Mouse (Mus musculus) forebrain, embryonic 16.5 days (tissue): ENCODE results near the gene Tubb4b. TPM values are rescaled to one million over a fixed set of nuclear protein-coding genes. Genes with fewer than 3 reads are reported as not detected.

ENCODE experiments used
- ATAC-seq: fragments of 200-750 bp; cut with Nextera tagmentation; 2 replicates; pipeline ENCODE4 v1.8.0; 2017; ENCODE audit warnings: mild to moderate bottlenecking, moderate library complexity
- H3K27ac ChIP-seq: fragments of 300-500 bp; sonication (generic); 2 replicates; pipeline ENCODE4 v1.5.1; 2014; ENCODE audit warnings: low read length, control low read depth
- H3K27me3 ChIP-seq: fragments of 300-500 bp; sonication (generic); replicated peaks from 2 replicates; pipeline ENCODE4 v1.6.1; 2014; ENCODE audit warnings: low read length; ENCODE audit not compliant: control insufficient read depth, insufficient read depth
- H3K36me3 ChIP-seq: fragments of 300-500 bp; sonication (generic); 2 replicates; pipeline ENCODE4 v1.6.1; 2014; ENCODE audit not compliant: control insufficient read depth, insufficient read depth
- H3K4me1 ChIP-seq: fragments of 300-500 bp; sonication (generic); replicated peaks from 2 replicates; pipeline ENCODE4 v1.6.1; 2014; ENCODE audit warnings: low read length; ENCODE audit not compliant: control insufficient read depth, insufficient read depth
- H3K4me2 ChIP-seq: fragments of 300-500 bp; sonication (generic); 2 replicates; pipeline ENCODE4 v1.6.1; 2014; ENCODE audit warnings: mild to moderate bottlenecking, low read length, control low read depth
- H3K4me3 ChIP-seq: fragments of 300-500 bp; sonication (generic); replicated peaks from 2 replicates; pipeline ENCODE4 v1.5.1; 2014; ENCODE audit warnings: mild to moderate bottlenecking, low read length, control low read depth
- H3K9ac ChIP-seq: fragments of 300-500 bp; sonication (generic); replicated peaks from 2 replicates; pipeline ENCODE4 v1.6.1; 2014; ENCODE audit warnings: low read depth, low read length, control low read depth
- H3K9me3 ChIP-seq: fragments of 300-500 bp; sonication (generic); 2 replicates; pipeline ENCODE4 v1.6.1; 2016; ENCODE audit warnings: low read length; ENCODE audit not compliant: control insufficient read depth
- WGBS: fragments of 180-500 bp; shearing (Covaris S2); extraction: QIAGEN DNeasy Blood & Tissue Kit; methylation state at CpG from one replicate; pipeline ENCODE4 v1.1.7; 2014; 5-methylcytosine and 5-hydroxymethylcytosine counted together
- polyA plus RNA-seq: library from polyadenylated mRNA; unstranded; fragments of >200 nt; fragmentation: Nextera tagmentation; extraction: Ambion mirVana; gene quantifications from 2 replicates; pipeline ENCODE4 v1.2.1, GENCODE M21; 2015

The Tubb4b gene
- polyA plus RNA-seq, 1 experiment from 2014 or later: 394 TPM

- H3K4me1 ChIP-seq: peaks cover 8% of the 10 kb centered on the region
- no peaks in the 10 kb centered on the region for H3K9me3 ChIP-seq
- no peak for ATAC-seq
- no peak overlapping the region for H3K4me2 ChIP-seq
- peaks cover 2% of the 10 kb centered on the region; the same call in 1 of the 2 replicates for H3K27me3 ChIP-seq
- H3K9ac ChIP-seq: no peak overlapping the region
- no peak overlapping the region for H3K27ac ChIP-seq
- no peaks in the 10 kb centered on the region for H3K36me3 ChIP-seq
- no peak overlapping the region for H3K4me3 ChIP-seq
- WGBS: 80% methylated on average over 5 of the region's 5 CpGs
These were observed 5.1 kb upstream of the Tubb4b start for GRCm38 (mm10) chr2:25229582-25229981.

GRCm38 (mm10) chr2:25228995-25229530 is 4.6 kb upstream of the Tubb4b start:
- WGBS: 69% methylated on average over 6 of the region's 6 CpGs

GRCm38 (mm10) chr2:25228431-25228889 is 4.0 kb upstream of the Tubb4b start:
- ATAC-seq: no peak
- H3K9ac ChIP-seq: 0 out of 2 replicates have a peak overlapping the region, but pooled peaks have one; percentile 9

More at GRCm38 (mm10) chr2:25228995-25229530, 4.6 kb upstream of the Tubb4b start:
- Histone ChIP-seq H3K27me3 (no peaks in the 10 kb centered on the region), H3K36me3 (no peaks in the 10 kb centered on the region), H3K4me1 (peaks cover 8% of the 10 kb centered on the region), H3K27ac (no peak overlapping the region), H3K4me3 (no peak overlapping the region), H3K4me2 (no peak overlapping the region), H3K9ac (no peak overlapping the region), H3K9me3 (no peaks in the 10 kb centered on the region)
- ATAC-seq: no peak

DNA sequence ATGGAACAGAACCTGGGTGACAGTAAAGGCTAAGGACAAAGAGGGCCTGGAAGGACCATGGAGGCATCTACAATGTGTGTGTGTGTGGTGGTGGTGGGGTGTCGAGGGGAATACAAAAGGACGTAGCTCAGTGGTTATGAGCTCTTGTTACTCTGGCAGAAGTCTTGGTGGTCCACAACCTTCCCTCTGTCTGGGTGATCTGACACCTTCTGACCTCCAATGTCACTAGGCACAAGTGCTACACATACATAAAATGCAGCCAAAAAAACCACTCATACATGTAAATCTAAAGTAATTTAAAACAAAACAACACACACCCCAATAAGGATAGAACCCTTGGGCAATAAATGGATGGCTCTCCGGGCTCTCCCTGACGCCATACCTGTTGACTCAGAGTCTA is 2.9 kb upstream of the Tubb4b start:
- Histone ChIP-seq H3K4me2 (no peak overlapping the region), H3K9ac (no peak overlapping the region), H3K4me1 (peaks cover 17% of the 10 kb centered on the region), H3K9me3 (no peaks in the 10 kb centered on the region), H3K4me3 (no peak overlapping the region), H3K27ac (no peak overlapping the region), H3K27me3 (no peaks in the 10 kb centered on the region), H3K36me3 (no peaks in the 10 kb centered on the region)
- no peak for ATAC-seq
- WGBS: 93% methylated on average over 4 of the region's 4 CpGs

More at GRCm38 (mm10) chr2:25228431-25228889, 4.0 kb upstream of the Tubb4b start:
- no peaks in the 10 kb centered on the region for H3K27me3 ChIP-seq
- WGBS: 0% methylated on average over 7 of the region's 7 CpGs
- no peak overlapping the region for H3K4me3 ChIP-seq
- H3K27ac ChIP-seq: peak overlapping the region; percentile 46; the same call in 1 of the 2 replicates
- no peaks in the 10 kb centered on the region for H3K36me3 ChIP-seq
- H3K4me2 ChIP-seq: peak overlapping the region; percentile 40
- H3K9me3 ChIP-seq: no peaks in the 10 kb centered on the region
- peaks cover 12% of the 10 kb centered on the region for H3K4me1 ChIP-seq

GRCm38 (mm10) chr2:25226864-25227263 is 2.4 kb upstream of the Tubb4b start:
- no peak for ATAC-seq
- no peaks in the 10 kb centered on the region for H3K36me3 ChIP-seq
- H3K27me3 ChIP-seq: no peaks in the 10 kb centered on the region
- no peaks in the 10 kb centered on the region for H3K9me3 ChIP-seq
- no peak overlapping the region for H3K27ac ChIP-seq
- H3K4me3 ChIP-seq: no peak overlapping the region
- no peak overlapping the region for H3K9ac ChIP-seq
- no peak overlapping the region for H3K4me2 ChIP-seq
- 79% methylated on average over 5 of the region's 5 CpGs for WGBS
- H3K4me1 ChIP-seq: peaks cover 17% of the 10 kb centered on the region

- peak overlapping the region; percentile 52; the same call in 1 of the 2 replicates for H3K4me2 ChIP-seq
- no peaks in the 10 kb centered on the region for H3K36me3 ChIP-seq
- no peak overlapping the region for H3K4me3 ChIP-seq
- no peaks in the 10 kb centered on the region for H3K9me3 ChIP-seq
- peaks cover 17% of the 10 kb centered on the region for H3K4me1 ChIP-seq
- H3K27ac ChIP-seq: peak overlapping the region; percentile 98; the same call in 1 of the 2 replicates
- WGBS: 72% methylated on average over 8 of the region's 8 CpGs
- no peak overlapping the region; the same call in 1 of the 2 replicates for H3K9ac ChIP-seq
- no peaks in the 10 kb centered on the region for H3K27me3 ChIP-seq
- no peak for ATAC-seq
These were observed 1.4 kb upstream of the Tubb4b start for GRCm38 (mm10) chr2:25225811-25226379.

DNA sequence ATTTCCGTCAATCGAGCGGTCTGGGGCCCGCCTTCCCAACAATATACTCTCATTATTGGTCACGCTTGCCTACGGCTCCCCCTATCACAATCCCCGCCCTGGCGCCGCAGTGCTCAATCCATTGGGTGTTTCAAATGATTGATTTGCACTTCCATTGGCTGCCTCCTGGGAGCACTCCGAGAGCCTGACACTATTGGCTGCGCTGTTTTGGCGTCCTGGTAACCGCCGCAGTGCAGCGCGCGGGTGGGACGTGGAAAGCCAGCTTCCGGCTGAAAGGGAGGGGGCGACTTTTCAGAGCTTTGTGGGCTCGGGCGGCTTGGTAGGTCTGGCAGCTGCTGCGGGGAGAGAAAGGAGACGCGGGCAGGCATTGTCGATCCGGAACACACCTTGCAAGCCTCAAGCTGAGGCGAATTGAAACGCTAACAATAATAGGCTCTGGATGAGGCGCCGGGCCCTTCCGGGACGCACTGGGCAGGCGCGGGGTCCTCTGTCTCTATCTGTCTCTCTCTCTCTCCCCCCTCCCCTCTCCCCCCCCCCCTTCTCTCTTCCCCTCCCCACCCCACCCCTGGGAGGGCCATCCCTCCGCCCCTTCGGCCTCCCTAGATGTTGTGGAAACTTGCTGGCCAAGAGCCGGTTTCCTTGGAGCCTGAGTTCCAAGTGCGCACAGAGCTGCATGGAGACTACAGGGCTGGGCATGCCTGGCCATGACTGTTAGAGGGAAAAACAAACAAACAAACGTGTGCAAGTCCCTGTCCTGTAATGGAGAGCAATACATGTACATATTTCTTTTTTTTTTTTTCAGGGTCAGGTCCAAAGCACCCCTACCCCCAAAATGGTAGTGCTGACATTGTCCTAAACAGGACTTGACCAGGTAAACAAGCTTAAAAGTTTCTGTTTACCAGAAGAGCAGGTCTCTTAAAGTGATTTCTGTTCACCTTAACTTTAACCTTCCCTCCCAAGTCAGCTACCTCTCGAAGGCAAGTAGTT is 557 bp upstream of the Tubb4b start:
- peak; percentile 97 for ATAC-seq
- Histone ChIP-seq H3K9me3 (no peaks in the 10 kb centered on the region), H3K4me2 (peak overlapping the region; percentile 52), H3K4me1 (peaks cover 17% of the 10 kb centered on the region), H3K9ac (peak overlapping the region; percentile 79), H3K4me3 (peak overlapping the region; percentile 71), H3K36me3 (no peaks in the 10 kb centered on the region), H3K27ac (peak overlapping the region; percentile 98), H3K27me3 (no peaks in the 10 kb centered on the region)
- WGBS: 2% methylated on average over 41 of the region's 41 CpGs

GRCm38 (mm10) chr2:25223681-25224491 is 616 bp downstream of the Tubb4b start:
- 3% methylated on average over 47 of the region's 53 CpGs for WGBS
- Histone ChIP-seq H3K4me1 (peaks cover 16% of the 10 kb centered on the region), H3K9ac (peak overlapping the region; percentile 81), H3K27ac (peak overlapping the region; percentile 90), H3K9me3 (no peaks in the 10 kb centered on the region), H3K4me2 (peak overlapping the region; percentile 64), H3K4me3 (peak overlapping the region; percentile 93), H3K36me3 (no peaks in the 10 kb centered on the region), H3K27me3 (no peaks in the 10 kb centered on the region)
- ATAC-seq: peak; percentile 17
